Mouse (Mus musculus) neural tube, embryonic 15.5 days (tissue): ENCODE results near the gene Gm9736. TPM values are rescaled to one million over a fixed set of nuclear protein-coding genes. Genes with fewer than 3 reads are reported as not detected.
"Not testable (repeated sequence)": the region's sequence is repeated elsewhere in the genome, so short reads cannot be mapped to it uniquely, and the experiment has no call there.

Experiments used
- ATAC-seq: fragments of 200-750 bp; cut with Nextera tagmentation; 2 replicates; pipeline ENCODE4 v1.8.0; 2017; ENCODE audit warnings: mild to moderate bottlenecking, moderate TSS enrichment, moderate library complexity; ENCODE audit not compliant: low FRiP score
- H3K27ac ChIP-seq: fragments of 300-500 bp; sonication (generic); replicated peaks from 2 replicates; pipeline ENCODE4 v1.5.1; 2015; ENCODE audit warnings: mild to moderate bottlenecking, inconsistent platforms
- H3K27me3 ChIP-seq: fragments of 300-500 bp; sonication (generic); replicated peaks from 2 replicates; pipeline ENCODE4 v1.6.1; 2015; ENCODE audit warnings: inconsistent platforms
- H3K36me3 ChIP-seq: fragments of 300-500 bp; sonication (generic); 2 replicates; pipeline ENCODE4 v1.6.1; 2015; ENCODE audit warnings: inconsistent platforms
- H3K4me1 ChIP-seq: fragments of 300-500 bp; sonication (generic); 2 replicates; pipeline ENCODE4 v1.6.1; 2015; ENCODE audit warnings: inconsistent platforms
- H3K4me2 ChIP-seq: fragments of 300-500 bp; sonication (generic); 2 replicates; pipeline ENCODE4 v1.6.1; 2015; ENCODE audit warnings: inconsistent platforms, mild to moderate bottlenecking, moderate library complexity
- H3K4me3 ChIP-seq: fragments of 300-500 bp; sonication (generic); replicated peaks from 2 replicates; pipeline ENCODE4 v1.5.1; 2015; ENCODE audit warnings: mild to moderate bottlenecking, inconsistent platforms
- H3K9ac ChIP-seq: fragments of 300-500 bp; sonication (generic); replicated peaks from 2 replicates; pipeline ENCODE4 v1.6.1; 2015; ENCODE audit warnings: mild to moderate bottlenecking, inconsistent platforms
- H3K9me3 ChIP-seq: fragments of 300-500 bp; sonication (generic); replicated peaks from 2 replicates; pipeline ENCODE4 v1.6.1; 2016; ENCODE audit warnings: inconsistent platforms
- WGBS: fragments of 180-500 bp; shearing (Covaris S2); methylation state at CpG from one replicate; pipeline ENCODE4 v1.1.7; 2015; ENCODE audit warnings: mixed read lengths; 5-methylcytosine and 5-hydroxymethylcytosine counted together
- polyA plus RNA-seq: library from polyadenylated mRNA; unstranded; fragments of >200 nt; fragmentation: Nextera tagmentation; extraction: Ambion mirVana; gene quantifications from 2 replicates; pipeline ENCODE4 v1.2.1, GENCODE M21; 2015

The Gm9736 gene
- not detected in 2 replicates for polyA plus RNA-seq

DNA sequence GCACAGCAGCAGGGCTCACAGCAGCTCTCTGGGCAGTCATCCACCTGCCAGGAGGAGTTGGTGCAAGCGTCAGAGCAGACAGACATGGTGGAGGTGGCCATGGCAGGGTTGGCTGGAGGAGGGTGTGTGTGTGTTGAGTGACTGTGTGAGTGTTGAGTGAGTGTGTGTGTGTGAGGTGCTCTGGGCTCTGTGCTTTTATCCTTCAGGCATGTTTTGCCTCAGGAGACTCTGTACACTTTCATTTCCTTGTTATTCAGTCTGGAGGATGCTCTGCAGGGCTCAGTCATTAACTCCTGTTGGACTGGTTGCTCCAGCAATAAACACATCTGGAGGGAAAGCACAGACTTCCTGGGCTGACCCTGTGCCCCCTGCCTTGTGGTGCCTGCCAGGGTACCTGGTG lies at the start of gene Gm9736:
Gene Gm9736 (minus strand): TSS at position 101 of the 400 bp plus-strand sequence.
- H3K27ac ChIP-seq, ATAC-seq, H3K9ac ChIP-seq, H3K4me3 ChIP-seq, H3K36me3 ChIP-seq, H3K4me1 ChIP-seq, H3K27me3 ChIP-seq, H3K9me3 ChIP-seq, H3K4me2 ChIP-seq: not testable (repeated sequence)
- WGBS, result 38% methylated on average over 1 of the region's 1 CpGs

DNA sequence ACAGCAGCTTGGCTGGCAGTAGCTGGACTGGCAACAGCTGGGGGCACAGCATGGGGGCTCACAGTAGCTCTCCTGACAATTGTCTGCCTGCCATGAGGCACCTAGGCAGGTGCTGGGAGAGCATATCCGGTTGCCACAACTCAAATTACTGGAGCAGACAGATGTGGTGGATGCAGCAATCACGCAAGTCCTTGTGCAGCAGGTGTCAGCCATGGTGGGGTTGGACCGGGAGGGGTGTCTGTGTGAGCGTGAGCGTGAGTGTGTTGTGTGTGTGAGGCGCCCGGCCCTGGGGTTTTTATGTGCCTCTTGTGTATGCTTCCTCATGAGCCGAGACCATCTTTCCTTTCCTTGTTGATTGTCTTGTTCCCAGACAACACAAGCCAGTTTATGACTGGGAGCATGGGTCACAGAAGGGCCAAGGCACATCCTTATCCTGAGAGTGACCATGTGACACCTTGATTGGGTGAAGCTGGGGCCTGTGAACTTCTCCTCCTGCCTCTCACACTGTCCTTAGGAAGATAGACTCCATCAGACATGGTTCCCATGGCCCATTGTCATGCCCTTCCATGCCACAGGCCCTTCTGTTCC lies 47.9 kb upstream of the Gm9736 start, which contains the start of gene Gm19668:
Gene Gm19668 (minus strand): TSS at position 213 of the 588 bp plus-strand sequence.
- no peak within 1 kb of the TSS for H3K9ac ChIP-seq
- H3K27me3 ChIP-seq, result no peaks in the 10 kb centered on the region
- H3K4me3 ChIP-seq, result no peak within 1 kb of the TSS
- H3K27ac ChIP-seq, result no peak within 1 kb of the TSS
- 42% methylated on average over 8 of the region's 8 CpGs for WGBS
- 0 out of 2 replicates have a peak, but pooled peaks cover 5% of the 10 kb centered on the region for H3K4me1 ChIP-seq
- no peak within 1 kb of the TSS for H3K4me2 ChIP-seq
- H3K9me3 ChIP-seq, result no peaks in the 10 kb centered on the region
- no peak for ATAC-seq
- H3K36me3 ChIP-seq, result no peaks in the 10 kb centered on the region

DNA sequence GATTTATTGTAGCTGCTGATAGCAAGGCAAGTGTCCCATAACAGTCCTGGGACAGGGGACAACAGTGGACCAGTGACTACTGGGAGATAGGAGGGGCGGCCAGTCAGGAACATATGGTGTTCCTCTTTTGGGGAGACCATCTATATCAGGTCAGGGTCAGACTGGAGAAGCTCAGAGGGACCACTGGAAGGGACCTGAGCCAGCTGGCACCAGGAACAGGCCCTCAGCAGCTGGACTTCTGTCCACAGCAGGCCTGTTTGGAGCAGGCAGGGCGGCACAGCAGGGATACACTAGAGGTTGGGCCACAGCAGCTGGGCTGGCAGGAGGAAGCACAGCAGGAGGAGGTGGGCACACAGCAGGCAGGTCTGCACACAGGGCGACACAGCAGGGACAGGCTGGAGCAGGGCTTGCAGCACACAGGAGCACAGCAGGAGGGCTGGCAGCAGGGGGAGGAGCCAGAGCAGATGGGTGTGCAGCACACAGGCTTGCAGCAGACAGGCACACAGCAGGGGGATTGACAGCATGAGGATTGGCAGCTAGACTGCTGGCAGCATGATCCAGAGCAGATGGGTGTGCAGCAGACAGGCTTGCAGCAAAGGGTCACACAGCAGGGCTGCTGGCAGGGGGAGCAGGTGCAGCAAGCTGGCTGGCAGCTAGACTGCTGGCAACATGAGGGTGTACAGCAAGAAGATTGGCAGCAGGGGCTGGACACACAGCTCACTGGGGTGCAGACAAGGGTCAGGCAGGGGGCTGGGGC lies 47.2 kb upstream of the Gm9736 start:
- H3K4me2 ChIP-seq, H3K4me1 ChIP-seq, H3K9ac ChIP-seq, H3K9me3 ChIP-seq, ATAC-seq, H3K27me3 ChIP-seq, H3K4me3 ChIP-seq, H3K27ac ChIP-seq, H3K36me3 ChIP-seq: not testable (repeated sequence)
- WGBS, result 37% methylated on average over 3 of the region's 3 CpGs

DNA sequence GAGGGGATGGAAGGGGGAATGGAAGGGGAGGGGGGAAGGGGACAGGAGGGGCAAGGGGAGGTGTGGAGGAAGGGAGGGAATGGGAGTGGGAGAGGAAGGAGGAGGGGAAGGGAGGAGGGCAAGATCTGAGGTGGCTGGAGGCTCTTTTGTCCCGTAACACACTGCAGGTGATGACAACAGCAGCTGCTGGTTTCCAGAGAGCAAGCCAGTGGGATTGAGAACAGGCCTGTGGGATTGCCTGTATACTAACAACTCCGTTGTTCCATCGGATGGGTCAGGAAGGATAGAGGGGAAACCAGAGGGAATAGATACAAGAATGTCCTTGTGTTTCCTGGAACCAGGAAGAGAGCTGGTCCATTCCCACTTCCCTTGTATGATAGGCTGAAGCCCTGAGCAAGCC lies 46.5 kb upstream of the Gm9736 start:
- 27% methylated on average over 3 of the region's 3 CpGs for WGBS
- Histone ChIP-seq H3K27me3 (no peaks in the 10 kb centered on the region), H3K9me3 (no peaks in the 10 kb centered on the region), H3K27ac (no peak overlapping the region), H3K4me3 (no peak overlapping the region), H3K4me1 (0 out of 2 replicates have a peak, but pooled peaks cover 5% of the 10 kb centered on the region), H3K4me2 (no peak overlapping the region), H3K9ac (no peak overlapping the region), H3K36me3 (no peaks in the 10 kb centered on the region)
- no peak for ATAC-seq

DNA sequence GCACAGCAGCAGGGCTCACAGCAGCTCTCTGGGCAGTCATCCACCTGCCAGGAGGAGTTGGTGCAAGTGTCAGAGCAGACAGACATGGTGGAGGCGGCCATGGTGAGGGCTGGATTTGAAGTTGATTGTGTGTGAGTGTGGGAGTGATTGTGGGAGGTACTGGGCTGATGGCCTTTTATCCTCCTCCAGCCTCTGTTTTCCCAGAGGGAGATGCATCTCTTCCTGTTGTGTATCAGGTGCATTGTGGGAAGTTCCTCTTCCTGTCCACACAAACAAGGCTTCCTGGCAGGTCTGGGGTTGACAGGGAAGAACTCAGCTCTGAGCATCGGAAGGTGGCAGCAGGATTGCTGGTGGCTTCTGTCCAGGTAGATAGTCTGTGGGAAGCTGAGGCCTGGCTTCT lies 43.8 kb upstream of the Gm9736 start, which contains the start of gene Gm9639:
Gene Gm9639 (minus strand): TSS at position 101 of the 400 bp plus-strand sequence.
- WGBS, result 56% methylated on average over 2 of the region's 2 CpGs
- Histone ChIP-seq H3K9me3 (no peaks in the 10 kb centered on the region), H3K9ac (no peak within 1 kb of the TSS), H3K4me3 (no peak within 1 kb of the TSS), H3K36me3 (no peaks in the 10 kb centered on the region), H3K27me3 (no peaks in the 10 kb centered on the region), H3K4me2 (no peak within 1 kb of the TSS), H3K27ac (no peak within 1 kb of the TSS), H3K4me1 (0 out of 2 replicates have a peak, but pooled peaks cover 5% of the 10 kb centered on the region)
- no peak for ATAC-seq

DNA sequence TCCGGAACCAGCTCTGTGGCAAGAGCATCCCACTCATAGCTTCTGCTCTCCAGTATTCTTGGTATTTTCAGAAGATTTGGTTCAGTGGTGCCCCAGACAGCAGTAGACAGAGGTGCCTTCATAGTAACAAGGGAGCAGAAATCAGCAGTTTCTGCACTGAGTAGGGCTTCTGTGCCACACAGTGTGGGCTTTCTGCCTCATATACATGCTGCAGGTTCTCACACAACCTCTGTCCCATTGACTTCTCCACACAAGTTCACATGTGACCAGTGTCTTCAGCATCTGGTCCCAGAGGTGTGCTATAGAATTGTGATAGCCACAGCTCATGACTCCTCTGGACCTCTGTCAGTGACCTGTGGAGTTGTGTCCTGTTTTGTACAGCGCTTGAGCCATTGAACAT lies 37.5 kb upstream of the Gm9736 start:
- Histone ChIP-seq H3K9me3 (no peaks in the 10 kb centered on the region), H3K36me3 (no peaks in the 10 kb centered on the region), H3K27ac (no peak overlapping the region), H3K9ac (no peak overlapping the region), H3K4me2 (no peak overlapping the region), H3K4me3 (no peak overlapping the region), H3K27me3 (no peaks in the 10 kb centered on the region), H3K4me1 (no peaks in the 10 kb centered on the region)
- WGBS, result 71% methylated on average over 2 of the region's 2 CpGs
- ATAC-seq, result no peak

DNA sequence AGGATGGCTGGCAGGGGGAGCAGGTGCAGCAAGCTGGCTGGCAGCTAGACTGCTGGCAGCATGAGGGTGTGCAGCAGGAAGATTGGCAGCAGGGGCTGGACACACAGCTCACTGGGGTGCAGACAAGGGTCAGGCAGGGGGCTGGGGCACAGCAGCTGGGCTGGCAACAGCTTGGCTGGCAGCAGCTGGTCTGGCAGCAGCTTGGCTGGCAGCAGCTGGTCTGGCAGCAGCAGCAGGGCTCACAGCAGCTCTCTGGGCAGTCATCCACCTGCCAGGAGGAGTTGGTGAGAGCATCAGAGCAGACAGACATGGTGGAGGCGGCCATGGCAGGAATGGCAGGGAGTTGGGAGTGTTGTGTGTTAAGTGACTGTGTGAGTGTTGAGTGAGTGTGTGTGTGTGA lies 36.7 kb upstream of the Gm9736 start, which contains the start of gene Gm7137:
Gene Gm7137 (minus strand): TSS at position 325 of the 400 bp plus-strand sequence.
- H3K9ac ChIP-seq, H3K27ac ChIP-seq, H3K4me1 ChIP-seq, H3K4me3 ChIP-seq, H3K27me3 ChIP-seq, H3K36me3 ChIP-seq, H3K9me3 ChIP-seq, ATAC-seq, H3K4me2 ChIP-seq: not testable (repeated sequence)
- WGBS, result 29% methylated on average over 1 of the region's 1 CpGs

DNA sequence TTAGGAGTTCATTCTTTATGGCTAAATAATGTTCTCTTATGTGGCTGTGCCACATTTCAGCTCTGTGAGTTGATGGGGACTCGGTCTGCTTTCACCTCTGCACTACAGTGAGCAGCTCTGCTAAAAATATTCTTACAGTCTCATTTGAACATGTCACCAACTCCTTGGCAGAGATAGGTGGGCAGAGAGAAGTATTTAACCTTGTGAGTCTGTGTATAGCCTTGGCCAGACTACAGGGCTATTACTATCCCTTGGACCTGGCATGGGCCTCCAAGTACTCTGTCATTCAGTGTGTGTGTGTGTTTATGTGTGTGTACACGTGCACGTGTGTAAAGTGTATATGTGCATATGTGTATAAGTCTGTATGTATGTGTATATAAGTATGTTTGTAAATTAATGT lies 32.2 kb upstream of the Gm9736 start:
- H3K27ac ChIP-seq, H3K27me3 ChIP-seq, H3K36me3 ChIP-seq, H3K4me2 ChIP-seq, H3K4me1 ChIP-seq, ATAC-seq, H3K4me3 ChIP-seq, H3K9ac ChIP-seq, H3K9me3 ChIP-seq: not testable (repeated sequence)
- 92% methylated on average over 3 of the region's 3 CpGs for WGBS

DNA sequence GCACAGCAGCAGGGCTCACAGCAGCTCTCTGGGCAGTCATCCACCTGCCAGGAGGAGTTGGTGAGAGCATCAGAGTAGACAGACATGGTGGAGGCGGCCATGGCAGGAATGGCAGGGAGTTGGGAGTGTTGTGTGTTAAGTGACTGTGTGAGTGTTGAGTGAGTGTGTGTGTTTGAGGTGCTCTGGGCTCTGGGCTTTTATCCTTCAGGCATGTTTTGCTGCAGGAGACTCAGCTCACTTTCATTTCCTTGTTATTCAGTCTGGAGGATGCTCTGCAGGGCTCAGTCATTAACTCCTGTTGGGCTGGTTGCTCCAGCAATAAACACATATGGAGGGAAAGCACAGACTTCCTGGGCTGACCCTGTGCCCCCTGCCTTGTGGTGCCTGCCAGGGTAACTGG lies 31.3 kb upstream of the Gm9736 start, which contains the start of gene Gm3250:
Gene Gm3250 (minus strand): TSS at position 101 of the 400 bp plus-strand sequence.
- 47% methylated on average over 1 of the region's 1 CpGs for WGBS
- H3K9me3 ChIP-seq, H3K27ac ChIP-seq, H3K4me2 ChIP-seq, H3K27me3 ChIP-seq, H3K4me3 ChIP-seq, H3K4me1 ChIP-seq, ATAC-seq, H3K9ac ChIP-seq, H3K36me3 ChIP-seq: not testable (repeated sequence)

DNA sequence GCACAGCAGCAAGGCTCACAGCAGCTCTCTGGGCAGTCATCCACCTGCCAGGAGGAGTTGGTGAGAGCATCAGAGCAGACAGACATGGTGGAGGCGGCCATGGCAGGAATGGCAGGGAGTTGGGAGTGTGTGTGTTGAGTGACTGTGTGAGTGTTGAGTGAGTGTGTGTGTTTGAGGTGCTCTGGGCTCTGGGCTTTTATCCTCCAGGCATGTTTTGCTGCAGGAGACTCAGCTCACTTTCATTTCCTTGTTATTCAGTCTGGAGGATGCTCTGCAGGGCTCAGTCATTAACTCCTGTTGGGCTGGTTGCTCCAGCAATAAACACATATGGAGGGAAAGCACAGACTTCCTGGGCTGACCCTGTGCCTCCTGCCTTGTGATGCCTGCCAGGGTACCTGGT lies 25.7 kb upstream of the Gm9736 start, which contains the start of gene Gm7138:
Gene Gm7138 (minus strand): TSS at position 101 of the 400 bp plus-strand sequence.
- 83% methylated on average over 1 of the region's 1 CpGs for WGBS
- not testable (repeated sequence) for H3K36me3 ChIP-seq, H3K27me3 ChIP-seq, H3K4me3 ChIP-seq, H3K27ac ChIP-seq, H3K4me2 ChIP-seq, H3K9ac ChIP-seq, ATAC-seq, H3K4me1 ChIP-seq, H3K9me3 ChIP-seq

DNA sequence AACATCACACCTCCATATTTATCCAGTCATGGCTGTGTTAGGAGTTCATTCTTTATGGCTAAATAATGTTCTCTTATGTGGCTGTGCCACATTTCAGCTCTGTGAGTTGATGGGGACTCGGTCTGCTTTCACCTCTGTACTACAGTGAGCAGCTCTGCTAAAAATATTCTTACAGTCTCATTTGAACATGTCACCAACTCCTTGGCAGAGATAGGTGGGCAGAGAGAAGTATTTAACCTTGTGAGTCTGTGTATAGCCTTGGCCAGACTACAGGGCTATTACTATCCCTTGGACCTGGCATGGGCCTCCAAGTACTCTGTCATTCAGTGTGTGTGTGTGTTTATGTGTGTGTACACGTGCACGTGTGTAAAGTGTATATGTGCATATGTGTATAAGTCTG lies 21.0 kb upstream of the Gm9736 start:
- H3K9ac ChIP-seq, H3K4me2 ChIP-seq, H3K4me1 ChIP-seq, H3K27ac ChIP-seq, H3K4me3 ChIP-seq, H3K9me3 ChIP-seq, ATAC-seq, H3K27me3 ChIP-seq, H3K36me3 ChIP-seq: not testable (repeated sequence)
- WGBS, result 87% methylated on average over 3 of the region's 3 CpGs

DNA sequence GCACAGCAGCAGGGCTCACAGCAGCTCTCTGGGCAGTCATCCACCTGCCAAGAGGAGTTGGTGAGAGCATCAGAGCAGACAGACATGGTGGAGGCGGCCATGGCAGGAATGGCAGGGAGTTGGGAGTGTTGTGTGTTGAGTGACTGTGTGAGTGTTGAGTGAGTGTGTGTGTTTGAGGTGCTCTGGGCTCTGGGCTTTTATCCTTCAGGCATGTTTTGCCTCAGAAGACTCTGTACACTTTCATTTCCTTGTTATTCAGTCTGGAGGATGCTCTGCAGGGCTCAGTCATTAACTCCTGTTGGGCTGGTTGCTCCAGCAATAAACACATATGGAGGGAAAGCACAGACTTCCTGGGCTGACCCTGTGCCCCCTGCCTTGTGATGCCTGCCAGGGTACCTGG lies 20.1 kb upstream of the Gm9736 start, which contains the start of gene Gm3238:
Gene Gm3238 (minus strand): TSS at position 101 of the 400 bp plus-strand sequence.
- not testable (repeated sequence) for H3K36me3 ChIP-seq, ATAC-seq, H3K9ac ChIP-seq, H3K4me3 ChIP-seq, H3K4me1 ChIP-seq, H3K27me3 ChIP-seq, H3K4me2 ChIP-seq, H3K27ac ChIP-seq, H3K9me3 ChIP-seq
- WGBS, result 57% methylated on average over 1 of the region's 1 CpGs
